Mouse (Mus musculus) adrenal gland (tissue): ENCODE measurements at regions not wholly inside any gene's neighbourhood (a gene's known extent, or its start where the extent isn't known, plus 50 kb on each side); places are given as distances from the start of the nearest gene placed in this dataset.

Experiments used
- intact Hi-C: fragments of 180-260 bp; cut with DNase I; formaldehyde crosslinking; loops from one replicate; pipeline ENCODE4 v1.15.1; 2025

GRCm38 (mm10) chr4:125354742-125355141 lies 135.8 kb upstream of the Grik3 start:
- intact Hi-C loops, result no loop called here

- intact Hi-C loops, result no loop called here
Observed at GRCm38 (mm10) chr4:125350056-125350455, 140.4 kb upstream of the Grik3 start.

GRCm38 (mm10) chr4:125339056-125339455 lies 151.4 kb upstream of the Grik3 start:
- intact Hi-C loops, result no loop called here

GRCm38 (mm10) chr4:125328806-125329205 lies 161.7 kb upstream of the Grik3 start:
- intact Hi-C loops, result no loop called here

- intact Hi-C loops, result no loop called here
Observed at GRCm38 (mm10) chr4:125324495-125324894, 166.0 kb upstream of the Grik3 start.

- intact Hi-C loops, result no loop called here
Observed at GRCm38 (mm10) chr4:125319343-125319742, 171.2 kb upstream of the Grik3 start.

GRCm38 (mm10) chr4:125318293-125318692 lies 172.2 kb upstream of the Grik3 start:
- intact Hi-C loops, result no loop called here

GRCm38 (mm10) chr4:125316876-125317275 lies 173.6 kb upstream of the Grik3 start:
- intact Hi-C loops, result no loop called here

GRCm38 (mm10) chr4:125315818-125316217 lies 174.7 kb upstream of the Grik3 start:
- intact Hi-C loops, result no loop called here

- intact Hi-C loops, result no loop called here
Observed at GRCm38 (mm10) chr4:125313892-125314291, 176.6 kb upstream of the Grik3 start.

- intact Hi-C loops, result no loop called here
Observed at GRCm38 (mm10) chr4:125313252-125313651, 177.2 kb upstream of the Grik3 start.

GRCm38 (mm10) chr4:125308171-125308570 lies 180.5 kb upstream of the Zc3h12a start:
- intact Hi-C loops, result no loop called here

GRCm38 (mm10) chr4:125305766-125306165 lies 178.1 kb upstream of the Zc3h12a start:
- intact Hi-C loops, result no loop called here

- intact Hi-C loops, result no loop called here
Observed at GRCm38 (mm10) chr4:125302660-125303059, 175.0 kb upstream of the Zc3h12a start.

- intact Hi-C loops, result no loop called here
Observed at GRCm38 (mm10) chr4:125300503-125301457, 173.1 kb upstream of the Zc3h12a start.

GRCm38 (mm10) chr4:125290761-125291160 lies 163.1 kb upstream of the Zc3h12a start:
- intact Hi-C loops, result no loop called here

GRCm38 (mm10) chr4:125289709-125290108 lies 162.1 kb upstream of the Zc3h12a start:
- intact Hi-C loops, result no loop called here

GRCm38 (mm10) chr4:125289031-125289449 lies 161.4 kb upstream of the Zc3h12a start:
- intact Hi-C loops, result no loop called here

- intact Hi-C loops, result no loop called here
Observed at GRCm38 (mm10) chr4:125282974-125283319, 155.3 kb upstream of the Zc3h12a start.

GRCm38 (mm10) chr4:125282154-125282973 lies 154.7 kb upstream of the Zc3h12a start:
- intact Hi-C loops, result no loop called here

- intact Hi-C loops, result loop anchor here (10.0 kb wide), 1 partner anchor 196 kb away; no protein-coding TSS in a partner anchor
Observed at GRCm38 (mm10) chr4:125279165-125279564, 151.5 kb upstream of the Zc3h12a start.

GRCm38 (mm10) chr4:125276861-125277260 lies 149.2 kb upstream of the Zc3h12a start:
- intact Hi-C loops, result loop anchor here (10.0 kb wide), 1 partner anchor 198 kb away; no protein-coding TSS in a partner anchor
